Comparison of ENCODE assay signal across 12 mouse cellular contexts in the genomic region with DNA sequence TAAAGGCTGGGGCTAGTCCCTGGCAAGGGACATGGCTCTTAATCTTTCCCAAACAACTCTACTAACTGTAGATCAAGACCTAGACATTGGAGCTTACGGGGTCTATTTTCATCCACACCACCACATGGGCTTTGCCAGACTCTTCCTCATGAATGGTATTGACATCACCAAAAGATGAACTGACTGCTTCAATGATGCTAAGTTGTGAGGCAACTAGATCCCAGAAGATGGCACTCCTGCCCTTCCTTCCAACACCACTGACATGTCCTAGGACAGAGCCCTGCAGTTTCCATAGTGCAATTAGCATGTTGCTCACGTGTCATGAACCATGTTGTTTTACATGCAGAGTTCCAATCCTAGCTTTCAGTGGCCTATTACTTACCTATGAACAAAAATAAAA.
A peak's percentile ranks its signal among the peaks of the same experiment; 100 is the strongest.
DNase-seq lines count a peak whose midpoint lies in the region; ATAC-seq and TF ChIP-seq lines count a peak whose summit lies in the region.
"Had no signal": no experiment of that assay in that cellular context is flagged by ENCODE, and none has a peak within 500 bp of the region (broad histone marks: within the 10 kb centered on the region; RNA-seq: fewer than 3 reads in every experiment).

No protein-coding gene starts in this region.

- peak; percentile 66 for TF ChIP-seq CTCF in midbrain, postnatal 0 days (IDR thresholded peaks at IDR 0.05)
- TF ChIP-seq CTCF in stomach, postnatal 0 days (IDR thresholded peaks at IDR 0.05; ENCODE audit: low read depth) = peak; percentile 58

- H3K4me1 ChIP-seq in kidney, embryonic 16.5 days (ENCODE audit: insufficient read depth, low read length) = peaks cover 6% of the 10 kb centered on the region; the same call in 1 of the 2 replicates
- H3K4me1 ChIP-seq in midbrain, postnatal 0 days (ENCODE audit: insufficient read depth, low read length) = no peaks in the 10 kb centered on the region
- H3K4me1 ChIP-seq in midbrain, embryonic 16.5 days (ENCODE audit: control insufficient read depth, insufficient read depth, low read length) = no peaks in the 10 kb centered on the region; the same call in 1 of the 2 replicates
- no peaks in the 10 kb centered on the region for H3K4me1 ChIP-seq in stomach, postnatal 0 days (replicated peaks; ENCODE audit: control insufficient read depth, insufficient read depth)
- H3K4me1 ChIP-seq: heart, embryonic 12.5 days; hindbrain, embryonic 13.5 days; midbrain, embryonic 15.5 days; neural tube, embryonic 13.5 days had no signal

- H3K9ac ChIP-seq in kidney, embryonic 16.5 days (replicated peaks; ENCODE audit: low read length) = no peak overlapping the region
- no peak overlapping the region for H3K9ac ChIP-seq in midbrain, postnatal 0 days (replicated peaks; ENCODE audit: low read length, poor library complexity, severe bottlenecking)
- H3K9ac ChIP-seq in midbrain, embryonic 16.5 days (ENCODE audit: low read depth, low read length) = no peak overlapping the region
- H3K9ac ChIP-seq in stomach, postnatal 0 days (ENCODE audit: low read length) = no peak overlapping the region
- H3K9ac ChIP-seq: heart, embryonic 12.5 days; hindbrain, embryonic 13.5 days; kidney, embryonic 15.5 days; midbrain, embryonic 15.5 days; neural tube, embryonic 13.5 days had no signal

- no peak overlapping the region for H3K4me3 ChIP-seq in kidney, embryonic 16.5 days (ENCODE audit: low read length)
- H3K4me3 ChIP-seq in midbrain, postnatal 0 days (ENCODE audit: low read depth, low read length) = no peak overlapping the region
- H3K4me3 ChIP-seq in midbrain, embryonic 16.5 days (ENCODE audit: low read depth, low read length) = no peak overlapping the region
- H3K4me3 ChIP-seq in stomach, postnatal 0 days (ENCODE audit: low read depth, low read length) = no peak overlapping the region
- H3K4me3 ChIP-seq: heart, embryonic 12.5 days; hindbrain, embryonic 13.5 days; kidney, embryonic 15.5 days; midbrain, embryonic 15.5 days; neural tube, embryonic 13.5 days had no signal

- no peak for ATAC-seq in kidney, embryonic 16.5 days (ENCODE audit: low FRiP score, low TSS enrichment)
- no peak for ATAC-seq in midbrain, postnatal 0 days (ENCODE audit: low FRiP score)
- no peak for ATAC-seq in midbrain, embryonic 16.5 days
- no peak for ATAC-seq in stomach, postnatal 0 days (ENCODE audit: low FRiP score, low TSS enrichment)
- ATAC-seq: midbrain, embryonic 15.5 days had no signal

- no peak for TF ChIP-seq EP300 in stomach, postnatal 0 days (optimal IDR thresholded peaks at IDR 0.05)

- no peaks in the 10 kb centered on the region for H3K36me3 ChIP-seq in kidney, embryonic 16.5 days (ENCODE audit: insufficient read depth, low read length)
- no peaks in the 10 kb centered on the region for H3K36me3 ChIP-seq in midbrain, postnatal 0 days (ENCODE audit: insufficient read depth, low read length)
- no peaks in the 10 kb centered on the region for H3K36me3 ChIP-seq in midbrain, embryonic 16.5 days (ENCODE audit: control insufficient read depth, insufficient read depth, low read length)
- H3K36me3 ChIP-seq in stomach, postnatal 0 days (ENCODE audit: control insufficient read depth, insufficient read depth, low read length) = no peaks in the 10 kb centered on the region
- H3K36me3 ChIP-seq: heart, embryonic 12.5 days; hindbrain, embryonic 13.5 days; kidney, embryonic 15.5 days; midbrain, embryonic 15.5 days; neural tube, embryonic 13.5 days had no signal

- H3K4me2 ChIP-seq in kidney, embryonic 16.5 days (replicated peaks; ENCODE audit: low read depth, low read length) = no peak overlapping the region
- H3K4me2 ChIP-seq in midbrain, postnatal 0 days (ENCODE audit: low read depth, low read length, poor library complexity, severe bottlenecking) = no peak overlapping the region
- no peak overlapping the region for H3K4me2 ChIP-seq in midbrain, embryonic 16.5 days (ENCODE audit: low read length)
- H3K4me2 ChIP-seq in stomach, postnatal 0 days (replicated peaks; ENCODE audit: low read depth) = no peak overlapping the region
- H3K4me2 ChIP-seq: heart, embryonic 12.5 days; hindbrain, embryonic 13.5 days; kidney, embryonic 15.5 days; midbrain, embryonic 15.5 days; neural tube, embryonic 13.5 days had no signal

- H3K27me3 ChIP-seq in kidney, embryonic 16.5 days (ENCODE audit: insufficient read depth, low read length) = no peaks in the 10 kb centered on the region
- no peaks in the 10 kb centered on the region for H3K27me3 ChIP-seq in midbrain, postnatal 0 days (ENCODE audit: insufficient read depth, low read length)
- no peaks in the 10 kb centered on the region for H3K27me3 ChIP-seq in midbrain, embryonic 16.5 days (ENCODE audit: control insufficient read depth, insufficient read depth, low read depth, low read length)
- no peaks in the 10 kb centered on the region for H3K27me3 ChIP-seq in stomach, postnatal 0 days (ENCODE audit: control insufficient read depth, insufficient read depth, low read length)
- H3K27me3 ChIP-seq: kidney, embryonic 15.5 days; midbrain, embryonic 15.5 days; neural tube, embryonic 13.5 days had no signal

- WGBS in kidney, embryonic 16.5 days = 85% methylated on average over 2 of the region's 2 CpGs
- 88% methylated on average over 2 of the region's 2 CpGs for WGBS in midbrain, postnatal 0 days
- WGBS in midbrain, embryonic 16.5 days = 87% methylated on average over 2 of the region's 2 CpGs
- 92% methylated on average over 2 of the region's 2 CpGs for WGBS in stomach, postnatal 0 days

- peak; percentile 17 to 23 for DNase-seq in cerebellum, postnatal 14 days
- DNase-seq in cerebellum, postnatal 36 days = no peak
- peak; percentile 12 for DNase-seq in kidney, postnatal 10 days
- DNase-seq in midbrain, postnatal 0 days (ENCODE audit: low spot score) = peak; percentile 28
- DNase-seq in stomach, postnatal 0 days (ENCODE audit: low spot score) = peak; percentile 8

- no peak overlapping the region for H3K27ac ChIP-seq in kidney, embryonic 16.5 days (ENCODE audit: low read length)
- H3K27ac ChIP-seq in midbrain, postnatal 0 days (ENCODE audit: low read depth, low read length) = no peak overlapping the region
- H3K27ac ChIP-seq in midbrain, embryonic 16.5 days (ENCODE audit: low read length) = no peak overlapping the region
- no peak overlapping the region for H3K27ac ChIP-seq in stomach, postnatal 0 days (replicated peaks)
- H3K27ac ChIP-seq: hindbrain, embryonic 13.5 days; kidney, embryonic 15.5 days; midbrain, embryonic 15.5 days; neural tube, embryonic 13.5 days had no signal

- H3K9me3 ChIP-seq in kidney, embryonic 16.5 days (ENCODE audit: low read length) = no peaks in the 10 kb centered on the region
- no peaks in the 10 kb centered on the region for H3K9me3 ChIP-seq in midbrain, postnatal 0 days (ENCODE audit: low read length)
- no peaks in the 10 kb centered on the region for H3K9me3 ChIP-seq in midbrain, embryonic 16.5 days (replicated peaks; ENCODE audit: control insufficient read depth, low read length, poor library complexity, severe bottlenecking)
- no peaks in the 10 kb centered on the region for H3K9me3 ChIP-seq in stomach, postnatal 0 days (ENCODE audit: control insufficient read depth, low read length)
- H3K9me3 ChIP-seq: heart, embryonic 12.5 days; hindbrain, embryonic 13.5 days; kidney, embryonic 15.5 days; midbrain, embryonic 15.5 days; neural tube, embryonic 13.5 days had no signal

Comparison
In these comparisons a context has a peak if more than half of its experiments do, and no peak if none do; other contexts are left out.
1. DNase-seq: peak in cerebellum, postnatal 14 days (2 of 2), kidney, postnatal 10 days (single experiment), midbrain, postnatal 0 days (single experiment) and stomach, postnatal 0 days (single experiment); none in cerebellum, postnatal 36 days (0 of 2).